Mouse (Mus musculus) forebrain, postnatal 0 days (tissue): ENCODE measurements around the gene Usp21. TPM values are rescaled to one million over a fixed set of nuclear protein-coding genes. Genes with fewer than 3 reads are reported as not detected.
A peak's percentile ranks its signal among the peaks of the same experiment; 100 is the strongest.
"Not testable (repeated sequence)": the region's sequence is repeated elsewhere in the genome, so short reads cannot be mapped to it uniquely, and the experiment has no call there.

Experiments
- ATAC-seq: fragments of 200-750 bp; cut with Nextera tagmentation; 2 replicates; pipeline ENCODE4 v1.8.0; 2017; ENCODE audit warnings: mild to moderate bottlenecking, moderate library complexity
- DNase-seq: peaks from one replicate; pipeline ENCODE4 v3.0.0-alpha.2; 2015
- H3K27ac ChIP-seq: fragments of 300-500 bp; sonication (generic); 2 replicates; pipeline ENCODE4 v1.5.1; 2014; ENCODE audit warnings: low read depth, mild to moderate bottlenecking, antibody characterized with exemption, low read length, moderate library complexity, mixed read lengths
- H3K27me3 ChIP-seq: fragments of 300-500 bp; sonication (generic); 2 replicates; pipeline ENCODE4 v1.6.1; 2014; ENCODE audit warnings: mild to moderate bottlenecking, low read length, mixed read lengths; ENCODE audit not compliant: insufficient read depth
- H3K36me3 ChIP-seq: fragments of 300-500 bp; sonication (generic); 2 replicates; pipeline ENCODE4 v1.6.1; 2014; ENCODE audit warnings: mild to moderate bottlenecking, moderate library complexity; ENCODE audit not compliant: insufficient read depth
- H3K4me1 ChIP-seq: fragments of 300-500 bp; sonication (generic); 2 replicates; pipeline ENCODE4 v1.6.1; 2014; ENCODE audit warnings: antibody characterized with exemption; ENCODE audit not compliant: insufficient read depth
- H3K4me2 ChIP-seq: fragments of 300-500 bp; sonication (generic); 2 replicates; pipeline ENCODE4 v1.6.1; 2014; ENCODE audit warnings: low read depth, mild to moderate bottlenecking, moderate library complexity
- H3K4me3 ChIP-seq: fragments of 300-500 bp; sonication (generic); 2 replicates; pipeline ENCODE4 v1.5.1; 2014; ENCODE audit warnings: low read depth, low read length, mixed read lengths
- H3K9ac ChIP-seq: fragments of 300-500 bp; sonication (generic); 2 replicates; pipeline ENCODE4 v1.6.1; 2014; ENCODE audit warnings: mild to moderate bottlenecking
- H3K9me3 ChIP-seq: fragments of 300-500 bp; sonication (generic); 2 replicates; pipeline ENCODE4 v1.6.1; 2016; ENCODE audit warnings: low read length
- CTCF ChIP-seq: sonication (generic); IDR thresholded peaks from 2 replicates; pipeline ENCODE4 v1.5.1; 2016; ENCODE audit warnings: antibody characterized with exemption, control low read depth, low read depth
- WGBS: fragments of 180-500 bp; shearing (Covaris S2); extraction: QIAGEN DNeasy Blood & Tissue Kit; methylation state at CpG from one replicate; pipeline ENCODE4 v1.1.7; 2014; 5-methylcytosine and 5-hydroxymethylcytosine counted together
- polyA plus RNA-seq: library from polyadenylated mRNA; unstranded; fragments of >200 nt; fragmentation: Nextera tagmentation; extraction: Ambion mirVana; gene quantifications from 2 replicates; pipeline ENCODE4 v1.2.1, GENCODE M21; 2015
- total RNA-seq: library from RNA; depleted of rRNA; stranded (reverse); fragments of >200 nt; gene quantifications from 2 replicates; pipeline ENCODE4 v1.2.3, GENCODE M21; 2014

The Usp21 gene
- total and polyA plus RNA-seq, 2 experiments from 2014 or later = 66.5 to 80.4 TPM

GRCm38 (mm10) chr1:171246709-171247452, 40.9 kb downstream of the Usp21 start:
- Histone ChIP-seq H3K9me3 (no peaks in the 10 kb centered on the region), H3K27ac (peak overlapping the region; percentile 75), H3K4me1 (peaks cover 10% of the 10 kb centered on the region; the same call in 1 of the 2 replicates), H3K4me2 (peak overlapping the region; percentile 64), H3K36me3 (0 out of 2 replicates have a peak, but pooled peaks cover 9% of the 10 kb centered on the region), H3K9ac (peak overlapping the region; percentile 92), H3K4me3 (peak overlapping the region; percentile 75), H3K27me3 (no peaks in the 10 kb centered on the region)
- DNase-seq (peak; percentile 99), ATAC-seq (peak; percentile 96)
- TF ChIP-seq CTCF = peak; percentile 95
- WGBS = 2% methylated on average over 41 of the region's 41 CpGs

- TF ChIP-seq CTCF = no peak
- H3K4me3 ChIP-seq = no peak overlapping the region
- H3K27me3 ChIP-seq = no peaks in the 10 kb centered on the region
- no peak for ATAC-seq
- DNase-seq = no peak
- 94% methylated on average over 8 of the region's 8 CpGs for WGBS
- H3K9ac ChIP-seq = no peak overlapping the region
- H3K4me2 ChIP-seq = no peak overlapping the region
- H3K36me3 ChIP-seq = peaks cover 23% of the 10 kb centered on the region
- no peaks in the 10 kb centered on the region for H3K9me3 ChIP-seq
- H3K27ac ChIP-seq = no peak overlapping the region
- 0 out of 2 replicates have a peak, but pooled peaks cover 2% of the 10 kb centered on the region for H3K4me1 ChIP-seq
Observed at GRCm38 (mm10) chr1:171245353-171245752, 42.4 kb downstream of the Usp21 start.

- not testable (repeated sequence) for H3K4me1 ChIP-seq, H3K9me3 ChIP-seq, H3K4me3 ChIP-seq, H3K4me2 ChIP-seq, ATAC-seq, H3K27me3 ChIP-seq, H3K27ac ChIP-seq, H3K9ac ChIP-seq, DNase-seq
- WGBS = 81% methylated on average over 12 of the region's 12 CpGs
- peaks cover 55% of the 10 kb centered on the region for H3K36me3 ChIP-seq
Observed at GRCm38 (mm10) chr1:171241952-171242351, 45.8 kb downstream of the Usp21 start.

GRCm38 (mm10) chr1:171240911-171241310, 46.9 kb downstream of the Usp21 start:
- H3K36me3 ChIP-seq = peaks cover 63% of the 10 kb centered on the region
- no peaks in the 10 kb centered on the region for H3K4me1 ChIP-seq
- WGBS = 95% methylated on average over 10 of the region's 10 CpGs
- no peaks in the 10 kb centered on the region for H3K9me3 ChIP-seq
- no peak for TF ChIP-seq CTCF
- no peak for DNase-seq
- H3K27me3 ChIP-seq = no peaks in the 10 kb centered on the region
- H3K9ac ChIP-seq = no peak overlapping the region
- no peak for ATAC-seq
- no peak overlapping the region for H3K4me3 ChIP-seq
- H3K4me2 ChIP-seq = no peak overlapping the region
- no peak overlapping the region for H3K27ac ChIP-seq

- H3K9me3 ChIP-seq = no peaks in the 10 kb centered on the region
- no peak for DNase-seq
- H3K36me3 ChIP-seq = peaks cover 70% of the 10 kb centered on the region
- H3K4me1 ChIP-seq = no peaks in the 10 kb centered on the region
- no peak overlapping the region for H3K4me2 ChIP-seq
- H3K27ac ChIP-seq = no peak overlapping the region
- H3K4me3 ChIP-seq = no peak overlapping the region
- 83% methylated on average over 15 of the region's 15 CpGs for WGBS
- TF ChIP-seq CTCF = no peak
- H3K27me3 ChIP-seq = no peaks in the 10 kb centered on the region
- H3K9ac ChIP-seq = no peak overlapping the region
- no peak for ATAC-seq
Observed at GRCm38 (mm10) chr1:171239992-171240744, 47.6 kb downstream of the Usp21 start.

GRCm38 (mm10) chr1:171238463-171238862, 49.3 kb downstream of the Usp21 start:
- no peaks in the 10 kb centered on the region for H3K4me1 ChIP-seq
- no peaks in the 10 kb centered on the region for H3K9me3 ChIP-seq
- H3K4me2 ChIP-seq = no peak overlapping the region
- H3K4me3 ChIP-seq = no peak overlapping the region
- no peak overlapping the region for H3K27ac ChIP-seq
- ATAC-seq = no peak
- H3K36me3 ChIP-seq = peaks cover 87% of the 10 kb centered on the region
- no peaks in the 10 kb centered on the region for H3K27me3 ChIP-seq
- DNase-seq = peak; percentile 52
- TF ChIP-seq CTCF = peak; percentile 76
- H3K9ac ChIP-seq = no peak overlapping the region
- WGBS = 74% methylated on average over 14 of the region's 14 CpGs

GRCm38 (mm10) chr1:171237438-171237837, 50.4 kb downstream of the Usp21 start:
- no peak overlapping the region for H3K27ac ChIP-seq
- no peaks in the 10 kb centered on the region for H3K27me3 ChIP-seq
- no peak overlapping the region for H3K9ac ChIP-seq
- no peaks in the 10 kb centered on the region for H3K9me3 ChIP-seq
- DNase-seq (no peak), ATAC-seq (no peak)
- 90% methylated on average over 6 of the region's 6 CpGs for WGBS
- H3K4me2 ChIP-seq = no peak overlapping the region
- no peaks in the 10 kb centered on the region for H3K4me1 ChIP-seq
- TF ChIP-seq CTCF = no peak
- peaks cover 82% of the 10 kb centered on the region for H3K36me3 ChIP-seq
- H3K4me3 ChIP-seq = no peak overlapping the region
